Mouse (Mus musculus) CH12.LX (cell line): ENCODE measurements around the gene Rbm25.

Experiments
- BHLHE40 ChIP-seq: IDR thresholded peaks from 2 replicates; pipeline ENCODE4 v1.6.1; 2011; ENCODE audit warnings: mild to moderate bottlenecking, low read depth, low read length, improper control_type of control experiment
- CHD2 ChIP-seq: IDR thresholded peaks from 2 replicates; pipeline ENCODE4 v1.6.1; 2011; ENCODE audit warnings: low read length, improper control_type of control experiment
- CTCF ChIP-seq, 2 experiments: IDR thresholded peaks in 1 of 2; conservative IDR thresholded peaks in 1 of 2; 2 replicates each; pipeline ENCODE4 v1.5.1; 2011 to 2012; ENCODE audit warnings: low read depth in 2 of 2, low read length in 2 of 2, improper control_type of control experiment in 1 of 2, inconsistent platforms in 1 of 2, mild to moderate bottlenecking in 1 of 2, moderate library complexity in 1 of 2
- ELF1 ChIP-seq: IDR thresholded peaks from 2 replicates; pipeline ENCODE4 v1.6.1; 2014; ENCODE audit warnings: low read depth, mild to moderate bottlenecking, inconsistent platforms, low read length, improper control_type of control experiment
- EP300 ChIP-seq: IDR thresholded peaks from 2 replicates; pipeline ENCODE4 v1.6.1; 2011; ENCODE audit warnings: low read length, improper control_type of control experiment
- JUN ChIP-seq: IDR thresholded peaks from 2 replicates; pipeline ENCODE4 v1.6.1; 2011; ENCODE audit warnings: low read depth, mild to moderate bottlenecking, low read length, improper control_type of control experiment, moderate library complexity; ENCODE audit not compliant: insufficient read depth
- MAFK ChIP-seq: IDR thresholded peaks from 2 replicates; pipeline ENCODE4 v1.6.1; 2011; ENCODE audit warnings: low read length, improper control_type of control experiment; ENCODE audit not compliant: insufficient replicate concordance
- MAZ ChIP-seq: IDR thresholded peaks from 2 replicates; pipeline ENCODE4 v1.6.1; 2012; ENCODE audit warnings: low read depth, mild to moderate bottlenecking, inconsistent platforms, low read length, improper control_type of control experiment, moderate library complexity
- MEF2A ChIP-seq: IDR thresholded peaks from 2 replicates; pipeline ENCODE4 v1.6.1; 2014; ENCODE audit warnings: low read depth, mild to moderate bottlenecking, inconsistent platforms, low read length, improper control_type of control experiment, borderline replicate concordance
- POLR2A ChIP-seq: IDR thresholded peaks from 2 replicates; pipeline ENCODE4 v1.6.1; 2011; ENCODE audit warnings: low read depth, mild to moderate bottlenecking, improper control_type of control experiment, low read length
- USF1 ChIP-seq: IDR thresholded peaks from 2 replicates; pipeline ENCODE4 v1.6.1; 2014; ENCODE audit warnings: low read depth, mild to moderate bottlenecking, inconsistent platforms, low read length, improper control_type of control experiment
- USF2 ChIP-seq: conservative IDR thresholded peaks from 2 replicates; pipeline ENCODE4 v1.6.1; 2011; ENCODE audit warnings: low read depth, low read length, improper control_type of control experiment
- ZKSCAN1 ChIP-seq: IDR thresholded peaks from 2 replicates; pipeline ENCODE4 v1.6.1; 2012; ENCODE audit warnings: low read depth, inconsistent platforms, low read length, improper control_type of control experiment, borderline replicate concordance
- ZMIZ1 ChIP-seq: IDR thresholded peaks from 2 replicates; pipeline ENCODE4 v1.6.1; 2012; ENCODE audit warnings: low read depth, mild to moderate bottlenecking, inconsistent platforms, low read length, improper control_type of control experiment

DNA sequence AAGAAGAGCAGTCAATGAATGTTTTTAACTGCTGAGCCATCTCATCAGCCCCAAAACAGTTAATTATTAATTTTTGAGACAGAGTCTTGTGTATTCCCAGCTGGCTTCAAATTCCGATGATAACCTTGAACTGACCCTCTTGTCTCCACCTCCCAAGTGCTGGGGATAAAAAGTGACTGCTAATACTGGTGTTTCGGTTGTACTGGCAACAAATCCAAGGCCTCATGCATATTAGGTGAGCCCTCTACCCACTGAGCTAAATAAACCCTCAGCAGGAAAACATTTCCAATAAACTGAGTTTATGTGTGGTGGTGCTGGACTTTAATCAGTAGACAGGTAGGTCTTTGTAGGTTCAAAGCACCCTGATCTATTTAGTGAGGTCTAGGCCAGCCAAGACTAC is 12.1 kb upstream of the Rbm25 start:
- TF ChIP-seq CTCF (conservative IDR thresholded peaks at IDR 0.05 in 1 of 2, IDR thresholded peaks at IDR 0.05 in 1 of 2; ENCODE audit: low read depth in 2 of 2, low read length in 2 of 2) (no peak), USF2 (no peak), POLR2A (no peak), EP300 (no peak), JUN (no peak), CHD2 (no peak), ELF1 (no peak), MAFK (no peak), ZMIZ1 (no peak), MEF2A (no peak), BHLHE40 (no peak), ZKSCAN1 (no peak), USF1 (no peak), MAZ (no peak)
